Mouse (Mus musculus): ENCODE data around the gene Sohlh2. TPM values are rescaled to one million over a fixed set of nuclear protein-coding genes. Genes with fewer than 3 reads are reported as not detected.

Gene Sohlh2
- polyA plus RNA-seq (2012; rRNA removed), result not detected in 2 replicates

GRCm38 (mm10) chr3:55181766-55182165 is at the start of gene Sohlh2:
Gene Sohlh2 (plus strand): TSS chr3:55182028.
- WGBS, result 91% methylated on average over 22 of the region's 22 CpGs

GRCm38 (mm10) chr3:55137039-55137438 is 44.8 kb upstream of the Sohlh2 start, which contains the start of gene Ccdc169:
Gene Ccdc169 (plus strand): TSS chr3:55137339.
- DNase-seq (ENCODE audit: low read depth, low spot score), result no peak

More at GRCm38 (mm10) chr3:55181766-55182165, at the start of gene Sohlh2:
- DNase-seq (ENCODE audit: low read depth, low spot score), result no peak

DNA sequence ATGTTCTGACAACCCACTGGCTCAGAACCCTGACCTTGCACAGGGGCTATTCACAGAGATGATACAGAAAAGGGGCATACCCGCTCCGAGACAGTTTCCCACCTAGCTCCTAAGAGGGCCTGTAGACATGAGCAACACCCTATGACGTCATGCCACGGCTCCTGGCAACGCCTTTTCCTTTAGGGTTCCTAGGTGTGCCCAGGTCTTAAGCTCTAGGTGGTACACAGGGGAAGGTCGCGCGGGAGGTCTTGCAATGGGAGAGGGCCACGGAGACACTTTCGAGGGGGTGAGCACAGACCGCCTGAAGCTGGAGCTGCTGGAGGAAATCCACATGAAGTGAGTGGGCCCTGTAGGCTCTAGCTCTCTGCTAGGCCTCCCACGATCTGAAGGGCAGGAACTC is 42.0 kb upstream of the Sohlh2 start:
- DNase-seq (ENCODE audit: low read depth, low spot score), result no peak
- WGBS, result 93% methylated on average over 12 of the region's 12 CpGs

GRCm38 (mm10) chr3:55141401-55141800 is 40.4 kb upstream of the Sohlh2 start:
- no peak for DNase-seq (ENCODE audit: low read depth, low spot score)
- WGBS, result 52% methylated on average over 2 of the region's 2 CpGs

GRCm38 (mm10) chr3:55144916-55145315 is 36.9 kb upstream of the Sohlh2 start:
- WGBS, result 73% methylated on average over 4 of the region's 4 CpGs
- DNase-seq (ENCODE audit: low read depth, low spot score), result no peak

DNA sequence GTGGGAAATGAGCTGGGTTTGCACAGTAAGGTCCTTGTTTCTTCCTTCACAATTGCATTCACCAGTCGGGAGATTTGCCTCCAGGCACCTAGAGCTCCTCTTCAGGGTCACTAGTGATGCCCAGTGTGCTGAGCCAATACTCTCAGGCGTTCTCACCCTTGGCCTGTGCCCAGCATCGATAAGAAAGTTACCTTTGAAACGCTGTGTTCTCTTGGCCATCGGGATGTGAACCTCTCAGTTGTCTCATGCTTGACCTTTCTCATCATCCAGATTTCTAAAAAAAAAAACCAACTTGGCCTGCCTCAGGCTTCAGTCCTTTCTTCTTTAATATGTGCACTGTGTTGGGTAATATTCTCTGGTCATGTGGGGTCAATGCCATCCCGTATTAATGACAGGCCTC is 35.4 kb upstream of the Sohlh2 start:
- no peak for DNase-seq (ENCODE audit: low read depth, low spot score)
- 77% methylated on average over 6 of the region's 6 CpGs for WGBS

DNA sequence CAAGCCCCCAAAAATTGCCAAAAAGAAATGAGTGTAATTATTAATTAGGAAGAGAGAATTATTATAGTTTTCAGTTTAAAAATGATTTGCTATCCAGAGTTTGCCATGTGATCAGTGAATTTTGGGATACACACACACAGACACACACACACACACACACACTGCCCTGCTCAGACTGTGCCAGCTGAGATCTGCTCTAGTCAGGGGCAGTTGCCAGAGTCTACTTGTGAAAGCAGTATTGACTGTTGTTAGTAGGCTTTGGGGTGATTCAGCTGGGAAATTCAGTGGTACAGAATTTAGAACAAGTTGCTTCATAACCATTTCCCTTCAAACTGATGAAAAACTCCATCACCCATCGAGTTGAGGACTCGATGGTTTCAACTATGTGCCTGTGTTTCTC is 34.7 kb upstream of the Sohlh2 start:
- WGBS, result 72% methylated on average over 2 of the region's 2 CpGs
- no peak for DNase-seq (ENCODE audit: low read depth, low spot score)

DNA sequence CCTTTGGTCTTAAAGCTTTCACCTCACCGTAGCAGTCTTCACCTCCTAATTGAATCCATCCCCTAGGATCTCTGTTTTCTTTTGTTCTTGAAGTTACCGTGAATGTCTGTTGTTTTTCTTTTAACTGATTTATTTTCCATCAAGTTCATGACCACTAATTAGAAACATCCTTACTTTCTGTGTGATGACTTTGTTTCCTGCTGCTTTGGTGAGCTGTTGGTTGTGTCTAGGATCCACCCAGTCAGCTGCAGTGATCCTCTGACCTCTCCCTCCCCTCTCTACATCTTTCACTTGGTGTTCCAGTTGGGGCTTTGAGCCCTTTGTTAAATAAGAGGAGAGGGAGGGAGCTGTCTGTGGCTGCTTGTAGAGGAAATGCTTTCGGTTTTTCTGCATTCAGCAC is 33.7 kb upstream of the Sohlh2 start:
- DNase-seq (ENCODE audit: low read depth, low spot score), result no peak
- 52% methylated on average over 3 of the region's 3 CpGs for WGBS

GRCm38 (mm10) chr3:55151656-55152433 is 30.0 kb upstream of the Sohlh2 start:
- DNase-seq (ENCODE audit: low read depth, low spot score), result peak; percentile 10

GRCm38 (mm10) chr3:55152673-55153334 is 29.0 kb upstream of the Sohlh2 start:
- peak; percentile 14 for DNase-seq (ENCODE audit: low read depth, low spot score)
- 67% methylated on average over 6 of the region's 6 CpGs for WGBS

More at GRCm38 (mm10) chr3:55151656-55152433, 30.0 kb upstream of the Sohlh2 start:
- 38% methylated on average over 7 of the region's 7 CpGs for WGBS

- 84% methylated on average over 7 of the region's 7 CpGs for WGBS
Measured at GRCm38 (mm10) chr3:55154163-55154562, 27.7 kb upstream of the Sohlh2 start.

GRCm38 (mm10) chr3:55157413-55157812 is 24.4 kb upstream of the Sohlh2 start:
- 60% methylated on average over 5 of the region's 5 CpGs for WGBS
- no peak for DNase-seq (ENCODE audit: low read depth, low spot score)

More at GRCm38 (mm10) chr3:55154163-55154562, 27.7 kb upstream of the Sohlh2 start:
- DNase-seq (ENCODE audit: low read depth, low spot score), result no peak

GRCm38 (mm10) chr3:55161144-55161543 is 20.7 kb upstream of the Sohlh2 start:
- DNase-seq (ENCODE audit: low read depth, low spot score), result no peak
- WGBS, result 43% methylated on average over 7 of the region's 7 CpGs

DNA sequence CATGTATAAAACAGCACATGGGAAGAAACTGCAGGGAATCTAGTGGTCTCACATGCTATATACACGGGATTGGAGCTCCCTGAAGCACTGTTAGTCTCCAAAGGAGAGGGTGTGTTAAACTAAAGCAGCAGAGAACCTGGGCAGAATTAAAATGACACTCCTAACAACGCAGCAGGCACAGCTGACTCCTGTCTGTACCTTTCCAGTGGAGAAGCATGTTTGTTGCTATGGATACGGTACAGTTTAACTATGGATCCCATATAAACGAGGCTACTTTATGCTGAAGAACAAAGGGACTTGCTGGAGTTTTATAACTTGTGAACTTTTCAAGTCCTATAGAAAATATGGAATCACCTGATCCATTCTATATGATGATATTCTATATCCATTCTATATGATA is 18.3 kb upstream of the Sohlh2 start:
- 54% methylated on average over 4 of the region's 4 CpGs for WGBS
- DNase-seq (ENCODE audit: low read depth, low spot score), result no peak

DNA sequence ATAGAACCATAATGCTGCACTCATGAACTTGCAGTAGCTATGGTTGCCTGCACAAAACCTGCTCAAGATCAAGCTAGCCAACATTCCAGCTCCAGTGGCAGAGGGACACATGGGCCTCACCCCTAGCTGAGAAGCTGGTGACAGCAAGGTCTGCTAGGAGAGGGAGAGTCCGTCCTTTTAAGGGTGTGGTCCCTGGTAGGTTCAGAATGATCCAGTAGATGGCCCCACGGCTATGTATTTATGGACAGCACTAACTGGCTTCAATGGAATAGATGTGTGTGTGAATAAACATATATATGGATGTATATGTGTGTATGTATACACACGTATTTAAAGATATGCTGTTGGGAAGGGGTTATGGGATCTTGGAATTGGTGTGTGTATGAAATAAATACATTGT is 9.3 kb upstream of the Sohlh2 start:
- no peak for DNase-seq (ENCODE audit: low read depth, low spot score)
- WGBS, result 54% methylated on average over 3 of the region's 3 CpGs

DNA sequence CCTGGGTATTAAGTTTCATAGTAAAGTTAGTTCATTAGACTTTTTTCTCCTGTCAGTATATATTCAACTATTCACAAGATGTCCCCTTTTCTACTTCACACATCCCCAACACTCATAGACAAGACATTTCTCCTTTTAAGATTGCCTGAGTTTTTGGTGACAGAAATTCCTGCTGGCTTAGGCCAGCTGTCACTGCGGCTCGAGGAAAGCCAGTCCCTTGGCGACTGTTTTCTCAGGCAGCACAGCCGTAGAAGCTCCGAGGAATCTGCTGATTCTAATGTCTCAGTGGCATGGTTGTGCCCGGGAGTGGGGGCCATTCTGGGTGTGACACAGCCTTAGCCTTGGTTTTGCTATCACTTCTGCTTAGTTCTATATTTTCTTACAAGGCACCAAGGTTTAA is 4.6 kb upstream of the Sohlh2 start:
- DNase-seq (ENCODE audit: low read depth, low spot score), result no peak
- 58% methylated on average over 6 of the region's 6 CpGs for WGBS

DNA sequence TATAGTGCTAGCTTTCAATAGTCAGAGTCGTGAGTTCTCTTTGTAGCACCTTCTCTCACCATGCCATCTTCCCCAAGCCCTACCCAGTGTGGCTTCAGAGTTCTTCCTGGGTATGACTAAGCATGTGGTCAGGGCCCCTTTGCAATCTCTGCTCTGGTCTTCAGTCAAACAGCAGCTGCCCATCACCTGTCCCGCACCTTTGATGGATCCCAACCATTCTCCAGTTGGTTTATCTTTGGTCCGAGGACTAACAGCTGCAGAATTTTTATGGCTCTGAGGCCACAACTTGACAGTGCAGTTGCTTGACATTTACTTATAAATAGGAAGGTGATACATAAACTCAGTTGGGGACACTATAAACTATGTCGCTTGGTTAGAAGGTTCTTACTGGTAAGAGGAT is 9.8 kb downstream of the Sohlh2 start:
- 54% methylated on average over 4 of the region's 4 CpGs for WGBS

DNA sequence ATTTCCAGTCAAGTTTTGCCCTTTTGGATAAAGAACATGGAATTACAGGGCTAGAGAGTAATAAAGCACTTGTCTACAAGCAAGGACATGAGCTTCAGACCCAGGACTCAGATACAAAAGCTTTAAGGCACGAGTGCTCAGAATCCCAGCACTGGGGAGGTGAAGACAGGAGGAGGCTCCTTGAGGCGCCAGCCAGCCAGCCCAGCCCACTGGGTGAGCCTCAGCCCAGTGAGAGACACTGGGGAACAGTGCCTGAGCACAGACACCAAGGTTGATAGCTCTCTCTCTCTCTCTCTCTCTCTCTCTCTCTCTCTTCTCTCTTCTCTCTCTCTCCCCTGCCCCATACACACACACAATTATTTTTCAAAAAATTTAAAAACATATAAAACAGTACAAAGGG is 11.5 kb downstream of the Sohlh2 start:
- 64% methylated on average over 2 of the region's 2 CpGs for WGBS
- no peak for DNase-seq (ENCODE audit: low read depth, low spot score)

More for the DNA sequence above, 9.8 kb downstream of the Sohlh2 start:
- no peak for DNase-seq (ENCODE audit: low read depth, low spot score)

DNA sequence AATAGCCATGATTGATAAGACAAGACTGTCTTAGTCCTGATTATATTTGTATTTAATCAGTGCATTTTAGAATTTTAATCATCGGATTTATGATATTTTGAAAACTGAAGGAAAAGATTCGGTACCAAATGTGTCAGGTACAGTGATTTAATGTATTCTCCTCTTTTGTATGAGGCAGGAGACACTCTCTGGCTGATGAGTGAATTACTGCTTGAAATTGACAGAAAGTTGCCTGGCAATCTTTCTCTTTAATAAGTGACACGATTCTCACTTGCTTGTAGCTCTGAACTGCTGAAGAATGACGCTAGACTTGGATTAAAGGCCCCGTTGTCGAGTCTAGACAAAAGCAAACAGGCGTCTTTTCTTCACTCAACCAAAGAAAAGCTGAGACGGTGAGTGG is 13.0 kb downstream of the Sohlh2 start:
- no peak for DNase-seq (ENCODE audit: low read depth, low spot score)
- WGBS, result 76% methylated on average over 8 of the region's 8 CpGs

- WGBS, result 71% methylated on average over 5 of the region's 5 CpGs
- no peak for DNase-seq (ENCODE audit: low read depth, low spot score)
Measured at GRCm38 (mm10) chr3:55195581-55196327, 13.9 kb downstream of the Sohlh2 start.

Data from large intestine, adult 2 months (tissue).